In the genomic region with DNA sequence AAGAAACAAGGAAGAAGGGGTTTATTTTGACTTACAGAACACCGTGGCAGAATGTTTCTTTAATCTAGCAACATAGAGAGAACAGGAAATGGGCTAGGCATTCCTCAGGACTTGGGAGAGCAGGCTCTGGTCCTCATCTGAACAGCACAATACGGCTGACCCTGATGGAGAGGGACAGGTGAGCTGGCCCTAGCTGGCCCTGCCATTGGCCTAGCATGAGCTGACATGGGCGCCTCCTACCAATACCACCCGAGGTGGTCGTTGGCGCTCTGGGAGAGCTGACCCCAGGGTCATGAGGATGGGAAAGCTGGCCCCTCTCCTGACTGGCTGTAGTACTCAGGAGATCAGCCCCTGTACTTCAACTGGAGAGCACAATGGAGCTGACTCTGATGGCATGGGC, we compare ENCODE assay signal across 24 mouse cellular contexts.
DNase-seq lines count a peak whose midpoint lies in the region; ATAC-seq and TF ChIP-seq lines count a peak whose summit lies in the region.
"Had no signal": no experiment of that assay in that cellular context is flagged by ENCODE, and none has a peak within 500 bp of the region (broad histone marks: within the 10 kb centered on the region; RNA-seq: fewer than 3 reads in every experiment).

No protein-coding gene starts in this region.

- H3K27ac ChIP-seq in layer of hippocampus, adult 2 months, result peak overlapping the region; percentile 56; the same call in 1 of the 2 replicates
- H3K27ac ChIP-seq in hindbrain, embryonic 16.5 days (ENCODE audit: low read depth, low read length), result no peak overlapping the region
- H3K27ac ChIP-seq in midbrain, postnatal 0 days (ENCODE audit: low read depth, low read length), result peak overlapping the region; percentile 12; the same call in 1 of the 2 replicates
- H3K27ac ChIP-seq: embryonic facial prominence, embryonic 13.5 days; limb, embryonic 15.5 days; liver, embryonic 14.5 days had no signal

- H3K9me3 ChIP-seq in hindbrain, embryonic 16.5 days (ENCODE audit: control insufficient read depth, low read length), result no peaks in the 10 kb centered on the region
- H3K9me3 ChIP-seq in midbrain, postnatal 0 days (ENCODE audit: low read length), result no peaks in the 10 kb centered on the region
- H3K9me3 ChIP-seq: embryonic facial prominence, embryonic 13.5 days; limb, embryonic 15.5 days had no signal

- intact Hi-C loops in heart, postnatal 10 days (cut with DNase I), result no loop called here

- no peaks in the 10 kb centered on the region for H3K27me3 ChIP-seq in hindbrain, embryonic 16.5 days (replicated peaks; ENCODE audit: control insufficient read depth, insufficient read depth, low read length)
- no peaks in the 10 kb centered on the region for H3K27me3 ChIP-seq in midbrain, postnatal 0 days (ENCODE audit: insufficient read depth, low read length)
- H3K27me3 ChIP-seq: embryonic facial prominence, embryonic 13.5 days; limb, embryonic 15.5 days had no signal

- no peak overlapping the region for H3K4me3 ChIP-seq in layer of hippocampus, adult 2 months
- no peak overlapping the region for H3K4me3 ChIP-seq in hindbrain, embryonic 16.5 days (ENCODE audit: low read length)
- no peak overlapping the region for H3K4me3 ChIP-seq in midbrain, postnatal 0 days (ENCODE audit: low read depth, low read length)
- H3K4me3 ChIP-seq: embryonic facial prominence, embryonic 13.5 days; erythroblast, embryonic 14.5 days; limb, embryonic 15.5 days had no signal

- peaks cover 7% of the 10 kb centered on the region for H3K4me1 ChIP-seq in hindbrain, embryonic 16.5 days (ENCODE audit: control insufficient read depth, insufficient read depth, low read depth, low read length)
- H3K4me1 ChIP-seq in midbrain, postnatal 0 days (ENCODE audit: insufficient read depth, low read length), result peaks cover 3% of the 10 kb centered on the region; the same call in 1 of the 2 replicates
- H3K4me1 ChIP-seq: limb, embryonic 15.5 days had no signal

- 83% methylated on average over 6 of the region's 6 CpGs for WGBS in hindbrain, embryonic 16.5 days
- 88% methylated on average over 6 of the region's 6 CpGs for WGBS in midbrain, postnatal 0 days

- no peak overlapping the region for H3K4me2 ChIP-seq in hindbrain, embryonic 16.5 days (ENCODE audit: low read length)
- H3K4me2 ChIP-seq in midbrain, postnatal 0 days (ENCODE audit: low read depth, low read length, poor library complexity, severe bottlenecking), result no peak overlapping the region
- H3K4me2 ChIP-seq: embryonic facial prominence, embryonic 13.5 days; heart, embryonic 11.5 days; limb, embryonic 15.5 days; lung, embryonic 14.5 days had no signal

- no peaks in the 10 kb centered on the region for H3K36me3 ChIP-seq in hindbrain, embryonic 16.5 days (ENCODE audit: control insufficient read depth, insufficient read depth, low read length)
- H3K36me3 ChIP-seq in midbrain, postnatal 0 days (ENCODE audit: insufficient read depth, low read length), result no peaks in the 10 kb centered on the region
- H3K36me3 ChIP-seq: embryonic facial prominence, embryonic 13.5 days; limb, embryonic 15.5 days had no signal

- TF ChIP-seq CTCF in layer of hippocampus, adult 2 months (conservative IDR thresholded peaks at IDR 0.05), result no peak
- no peak for TF ChIP-seq CTCF in midbrain, postnatal 0 days (IDR thresholded peaks at IDR 0.05)

- ATAC-seq in hindbrain, embryonic 16.5 days, result peak; percentile 35
- no peak for ATAC-seq in midbrain, postnatal 0 days (ENCODE audit: low FRiP score)
- no peak for ATAC-seq in monocyte, adult 5-6 weeks (replicated peaks; ENCODE audit: insufficient number of reproducible peaks, low FRiP score, low TSS enrichment, poor library complexity, severe bottlenecking)
- ATAC-seq: activated CD4-positive, CD25-positive, alpha-beta regulatory T cell, adult 4 months had no signal

- no peak overlapping the region for H3K9ac ChIP-seq in hindbrain, embryonic 16.5 days (ENCODE audit: low read depth, low read length)
- H3K9ac ChIP-seq in midbrain, postnatal 0 days (replicated peaks; ENCODE audit: low read length, poor library complexity, severe bottlenecking), result no peak overlapping the region
- H3K9ac ChIP-seq: embryonic facial prominence, embryonic 13.5 days; limb, embryonic 15.5 days; liver, embryonic 14.5 days; lung, embryonic 14.5 days had no signal

- DNase-seq in cerebellum, postnatal 14 days, result peak; percentile 13 to 15
- no peak for DNase-seq in cerebellum, adult 8-10 months
- no peak for DNase-seq in layer of hippocampus, adult 2 months (ENCODE audit: low spot score in 2 of 2)
- DNase-seq in layer of hippocampus, postnatal 10 days (ENCODE audit: low spot score in 2 of 2), result no peak
- DNase-seq in midbrain, postnatal 0 days (ENCODE audit: low spot score), result no peak
- no peak for DNase-seq in heart, postnatal 10 days
- DNase-seq: adrenal gland, adult 8-10 months; cerebellum, postnatal 36 days; embryo, embryonic 11 days; kidney, adult 18-20 months; kidney, postnatal 4 days; left cerebral cortex, postnatal 4 days; lung, embryonic 14.5 days; lung, postnatal 36 days; thymus, adult 18-20 months; thymus, postnatal 4 days had no signal

Comparison
In these comparisons a context has a peak if more than half of its experiments do, and no peak if none do; other contexts are left out.
1. DNase-seq: peak in cerebellum, postnatal 14 days (2 of 2); none in cerebellum, adult 8-10 months (single experiment), layer of hippocampus, adult 2 months (0 of 2), layer of hippocampus, postnatal 10 days (0 of 2), midbrain, postnatal 0 days (single experiment) and heart, postnatal 10 days (0 of 2).